In genomic region chr4:114853968-114854367, GRCm38 (mm10) we compare ENCODE assay signal across 26 mouse cellular contexts. TPM values are rescaled to one million over a fixed set of nuclear protein-coding genes. Genes with fewer than 3 reads are reported as not detected.
"Had no signal": no experiment of that assay in that cellular context is flagged by ENCODE, and none has a peak within 500 bp of the region (broad histone marks: within the 10 kb centered on the region; RNA-seq: fewer than 3 reads in every experiment).

No protein-coding gene starts in this region.

- H3K4me2 ChIP-seq: lung, embryonic 15.5 days; midbrain, embryonic 11.5 days; midbrain, embryonic 13.5 days; midbrain, embryonic 15.5 days; neural tube, embryonic 12.5 days; stomach, embryonic 15.5 days had no signal

- H3K27ac ChIP-seq: lung, embryonic 15.5 days; macrophage; midbrain, embryonic 13.5 days; midbrain, embryonic 15.5 days; neural tube, embryonic 12.5 days; stomach, embryonic 15.5 days; stomach, postnatal 0 days had no signal

- H3K4me3 ChIP-seq: lung, embryonic 15.5 days; megakaryocyte, embryonic 14.5 days; midbrain, embryonic 13.5 days; midbrain, embryonic 15.5 days; neural tube, embryonic 12.5 days; stomach, embryonic 15.5 days had no signal

- H3K9ac ChIP-seq: liver, postnatal 0 days; lung, embryonic 15.5 days; midbrain, embryonic 13.5 days; midbrain, embryonic 15.5 days; neural tube, embryonic 12.5 days; stomach, embryonic 15.5 days had no signal

- H3K4me1 ChIP-seq: lung, embryonic 15.5 days; megakaryocyte, embryonic 14.5 days; midbrain, embryonic 13.5 days; midbrain, embryonic 15.5 days; neural tube, embryonic 12.5 days; stomach, embryonic 15.5 days had no signal

- H3K9me3 ChIP-seq: lung, embryonic 15.5 days; midbrain, embryonic 13.5 days; midbrain, embryonic 15.5 days; neural tube, embryonic 12.5 days; stomach, embryonic 15.5 days had no signal

- H3K27me3 ChIP-seq: lung, embryonic 15.5 days; midbrain, embryonic 15.5 days; neural tube, embryonic 12.5 days; stomach, embryonic 15.5 days had no signal

- ATAC-seq: liver, postnatal 0 days; lung, postnatal 0 days; midbrain, embryonic 13.5 days; midbrain, embryonic 15.5 days had no signal

- H3K36me3 ChIP-seq: lung, embryonic 15.5 days; midbrain, embryonic 13.5 days; midbrain, embryonic 15.5 days; neural tube, embryonic 12.5 days; stomach, embryonic 15.5 days had no signal

- DNase-seq: liver, postnatal 0 days; lung, adult 2 months; lung, postnatal 14 days; lung, postnatal 36 days; right cerebral cortex, postnatal 14 days; thymus, postnatal 14 days; thymus, postnatal 36 days had no signal

RNA-seq across cellular contexts. Expression of gene Gm12830, which starts 32.4 kb away (rescaled TPM):
- total RNA-seq: megakaryocyte progenitor cell, adult 5-6 weeks; midbrain, postnatal 0 days; monocyte, adult 5-6 weeks; neutrophil, adult 5-6 weeks had no signal
- polyA plus RNA-seq: liver, postnatal 0 days; lung, adult 2 months; lung, embryonic 15.5 days; lung, postnatal 0 days; macrophage; midbrain, embryonic 11.5 days; midbrain, embryonic 15.5 days; neural tube, embryonic 12.5 days; neural tube, embryonic 14.5 days; spleen, adult 2 months; stomach, embryonic 15.5 days; stomach, postnatal 0 days; testis, adult 2 months; thymus, postnatal 0 days; urinary bladder, adult 2 months had no signal

RNA-seq across cellular contexts. Expression of gene Foxd2, which starts 54.7 kb away (rescaled TPM):
- polyA plus RNA-seq: liver, postnatal 0 days; neural tube, embryonic 14.5 days; stomach, postnatal 0 days had no signal
